Mouse (Mus musculus): ENCODE measurements around the gene Ncoa7. TPM values are rescaled to one million over a fixed set of nuclear protein-coding genes. Genes with fewer than 3 reads are reported as not detected.

The Ncoa7 gene
- polyA plus RNA-seq, 1 experiment from 2014 or later = 8.8 TPM

GRCm38 (mm10) chr10:30729157-30730096 is 73.7 kb downstream of the Ncoa7 start:
- WGBS = 81% methylated on average over 5 of the region's 5 CpGs
- DNase-seq (ENCODE audit: low spot score) = peak; percentile 12
- no peak overlapping the region for H3K4me3 ChIP-seq (ENCODE audit: low read depth, low read length)
- no peaks in the 10 kb centered on the region for H3K36me3 ChIP-seq (ENCODE audit: insufficient read depth, low read length)
- no peaks in the 10 kb centered on the region for H3K9me3 ChIP-seq (ENCODE audit: low read length)
- no peaks in the 10 kb centered on the region for H3K27me3 ChIP-seq (replicated peaks; ENCODE audit: insufficient read depth, low read length)
- ATAC-seq = peak; percentile 48; the same call in 1 of the 2 replicates
- H3K4me1 ChIP-seq (ENCODE audit: insufficient read depth, low read depth, low read length) = no peaks in the 10 kb centered on the region
- no peak for TF ChIP-seq EP300 (IDR thresholded peaks at IDR 0.05)
- peak; percentile 67 for TF ChIP-seq CTCF (IDR thresholded peaks at IDR 0.05)
- no peak overlapping the region for H3K27ac ChIP-seq (ENCODE audit: low read length)
- H3K4me2 ChIP-seq (replicated peaks; ENCODE audit: low read depth, low read length) = no peak overlapping the region
- H3K9ac ChIP-seq (replicated peaks; ENCODE audit: low read depth) = no peak overlapping the region

DNA sequence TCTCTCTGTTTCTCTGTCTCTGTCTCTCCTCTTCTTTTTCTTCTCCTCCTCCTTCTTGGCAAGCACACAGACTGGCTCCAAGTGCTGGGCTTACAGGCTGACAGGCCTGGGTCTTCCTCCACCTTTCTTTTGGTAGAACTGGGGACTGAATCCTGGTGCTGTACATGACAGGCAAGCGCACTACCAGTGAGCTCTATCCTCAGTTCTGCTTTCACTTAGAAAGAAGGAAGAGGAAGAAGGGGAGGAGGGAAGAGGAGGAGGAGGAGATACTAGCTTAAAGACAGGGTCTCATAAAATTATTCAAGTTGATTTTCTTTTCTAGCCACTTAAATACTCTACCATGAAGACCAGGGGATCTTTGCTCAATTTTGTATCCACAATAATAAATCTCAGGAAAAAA is 80.1 kb downstream of the Ncoa7 start:
- Histone ChIP-seq H3K4me1 (ENCODE audit: insufficient read depth, low read depth, low read length) (no peaks in the 10 kb centered on the region), H3K9me3 (ENCODE audit: low read length) (no peaks in the 10 kb centered on the region), H3K36me3 (ENCODE audit: insufficient read depth, low read length) (no peaks in the 10 kb centered on the region), H3K27me3 (replicated peaks; ENCODE audit: insufficient read depth, low read length) (no peaks in the 10 kb centered on the region), H3K9ac (replicated peaks; ENCODE audit: low read depth) (no peak overlapping the region), H3K27ac (ENCODE audit: low read length) (no peak overlapping the region), H3K4me3 (ENCODE audit: low read depth, low read length) (no peak overlapping the region), H3K4me2 (replicated peaks; ENCODE audit: low read depth, low read length) (no peak overlapping the region)
- DNase-seq (ENCODE audit: low spot score) (no peak), ATAC-seq (no peak)
- WGBS = 89% methylated on average over 1 of the region's 1 CpGs
- TF ChIP-seq EP300 (IDR thresholded peaks at IDR 0.05) (no peak), CTCF (IDR thresholded peaks at IDR 0.05) (no peak)

- 85% methylated on average over 3 of the region's 3 CpGs for WGBS
- no peaks in the 10 kb centered on the region for H3K9me3 ChIP-seq (ENCODE audit: low read length)
- H3K4me2 ChIP-seq (replicated peaks; ENCODE audit: low read depth, low read length) = no peak overlapping the region
- no peak overlapping the region for H3K27ac ChIP-seq (ENCODE audit: low read length)
- H3K9ac ChIP-seq (replicated peaks; ENCODE audit: low read depth) = no peak overlapping the region
- H3K4me1 ChIP-seq (ENCODE audit: insufficient read depth, low read depth, low read length) = no peaks in the 10 kb centered on the region
- DNase-seq (ENCODE audit: low spot score) (no peak), ATAC-seq (no peak)
- TF ChIP-seq EP300 (IDR thresholded peaks at IDR 0.05) (no peak), CTCF (IDR thresholded peaks at IDR 0.05) (no peak)
- no peaks in the 10 kb centered on the region for H3K36me3 ChIP-seq (ENCODE audit: insufficient read depth, low read length)
- H3K27me3 ChIP-seq (replicated peaks; ENCODE audit: insufficient read depth, low read length) = no peaks in the 10 kb centered on the region
- no peak overlapping the region for H3K4me3 ChIP-seq (ENCODE audit: low read depth, low read length)
Measured at GRCm38 (mm10) chr10:30720556-30720955, 82.6 kb downstream of the Ncoa7 start.

DNA sequence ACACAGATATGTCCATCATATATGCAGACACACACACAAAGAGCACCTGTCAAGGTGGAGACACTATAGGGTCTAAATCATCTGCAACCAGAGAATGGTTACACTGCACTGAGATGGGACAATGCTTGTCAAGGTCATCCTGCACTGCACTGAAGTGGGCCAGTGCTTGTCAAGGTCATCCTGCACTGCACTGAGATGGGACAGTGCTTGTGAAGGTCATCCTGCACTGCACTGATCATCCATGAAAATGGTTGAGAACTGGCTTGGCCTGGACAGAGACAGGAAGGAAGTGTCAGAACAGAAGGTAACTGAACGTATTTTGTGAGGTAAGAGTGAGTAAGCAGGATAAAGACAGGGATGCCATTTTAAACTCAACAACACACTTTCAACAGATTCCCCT is 83.2 kb downstream of the Ncoa7 start:
- 74% methylated on average over 1 of the region's 1 CpGs for WGBS
- no peak for ATAC-seq

DNA sequence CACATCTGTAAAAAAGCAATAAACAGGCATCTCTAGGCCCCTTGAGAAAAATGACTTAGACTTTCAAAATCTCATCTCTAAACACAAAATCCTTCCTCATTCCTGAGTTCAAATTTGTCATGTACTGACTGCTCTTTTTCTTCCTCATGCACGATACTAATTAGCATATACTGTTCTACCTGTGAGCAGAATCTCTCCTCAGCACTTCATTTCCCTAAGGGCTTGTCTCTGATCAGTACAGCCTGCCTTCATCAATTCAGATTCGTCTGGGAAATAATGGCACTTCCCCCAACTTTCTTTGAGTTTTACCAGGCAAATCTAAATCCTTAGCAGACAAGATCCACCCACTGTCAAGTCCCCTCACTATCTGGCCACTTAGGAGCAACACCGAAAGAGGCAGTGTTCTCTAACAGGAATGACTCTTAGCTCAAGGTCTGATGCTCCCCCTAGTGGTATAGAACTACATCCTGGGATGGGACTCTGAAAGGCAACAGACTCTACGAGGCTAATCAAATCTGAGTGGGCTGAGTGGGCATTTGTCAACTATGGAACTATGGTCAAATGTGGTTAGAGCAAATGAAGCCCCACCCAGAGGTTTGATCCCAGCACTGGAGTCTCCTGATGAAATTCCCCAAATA is 84.3 kb downstream of the Ncoa7 start:
- Histone ChIP-seq H3K27me3 (replicated peaks; ENCODE audit: insufficient read depth, low read length) (no peaks in the 10 kb centered on the region), H3K4me3 (ENCODE audit: low read depth, low read length) (no peak overlapping the region), H3K4me2 (replicated peaks; ENCODE audit: low read depth, low read length) (no peak overlapping the region), H3K4me1 (ENCODE audit: insufficient read depth, low read depth, low read length) (no peaks in the 10 kb centered on the region), H3K9me3 (ENCODE audit: low read length) (no peaks in the 10 kb centered on the region), H3K36me3 (ENCODE audit: insufficient read depth, low read length) (no peaks in the 10 kb centered on the region), H3K9ac (replicated peaks; ENCODE audit: low read depth) (no peak overlapping the region), H3K27ac (ENCODE audit: low read length) (no peak overlapping the region)
- ATAC-seq = peak; percentile 82
- peak; percentile 91 for DNase-seq (ENCODE audit: low spot score)
- TF ChIP-seq EP300 (IDR thresholded peaks at IDR 0.05) (no peak), CTCF (IDR thresholded peaks at IDR 0.05) (peak; percentile 97)
- WGBS = 21% methylated on average over 4 of the region's 4 CpGs

More for the DNA sequence above, 83.2 kb downstream of the Ncoa7 start:
- Histone ChIP-seq H3K27me3 (replicated peaks; ENCODE audit: insufficient read depth, low read length) (no peaks in the 10 kb centered on the region), H3K9ac (replicated peaks; ENCODE audit: low read depth) (no peak overlapping the region), H3K4me3 (ENCODE audit: low read depth, low read length) (no peak overlapping the region), H3K4me1 (ENCODE audit: insufficient read depth, low read depth, low read length) (no peaks in the 10 kb centered on the region), H3K4me2 (replicated peaks; ENCODE audit: low read depth, low read length) (no peak overlapping the region), H3K9me3 (ENCODE audit: low read length) (no peaks in the 10 kb centered on the region), H3K27ac (ENCODE audit: low read length) (no peak overlapping the region), H3K36me3 (ENCODE audit: insufficient read depth, low read length) (no peaks in the 10 kb centered on the region)
- TF ChIP-seq EP300 (IDR thresholded peaks at IDR 0.05) (no peak), CTCF (IDR thresholded peaks at IDR 0.05) (no peak)
- no peak for DNase-seq (ENCODE audit: low spot score)

GRCm38 (mm10) chr10:30716171-30716570 is 87.0 kb downstream of the Ncoa7 start:
- no peak for DNase-seq (ENCODE audit: low spot score)
- no peak overlapping the region for H3K4me3 ChIP-seq (ENCODE audit: low read depth, low read length)
- no peaks in the 10 kb centered on the region for H3K36me3 ChIP-seq (ENCODE audit: insufficient read depth, low read length)
- no peak overlapping the region for H3K4me2 ChIP-seq (replicated peaks; ENCODE audit: low read depth, low read length)
- H3K4me1 ChIP-seq (ENCODE audit: insufficient read depth, low read depth, low read length) = no peaks in the 10 kb centered on the region
- TF ChIP-seq EP300 (IDR thresholded peaks at IDR 0.05) (no peak), CTCF (IDR thresholded peaks at IDR 0.05) (no peak)
- H3K9ac ChIP-seq (replicated peaks; ENCODE audit: low read depth) = no peak overlapping the region
- H3K27ac ChIP-seq (ENCODE audit: low read length) = no peak overlapping the region
- ATAC-seq = no peak
- no peaks in the 10 kb centered on the region for H3K27me3 ChIP-seq (replicated peaks; ENCODE audit: insufficient read depth, low read length)
- no peaks in the 10 kb centered on the region for H3K9me3 ChIP-seq (ENCODE audit: low read length)
